Mouse (Mus musculus): ENCODE data around the gene Sgpp1. TPM values are rescaled to one million over a fixed set of nuclear protein-coding genes. Genes with fewer than 3 reads are reported as not detected.
"Not testable (repeated sequence)": the region's sequence is repeated elsewhere in the genome, so short reads cannot be mapped to it uniquely, and the experiment has no call there.

The Sgpp1 gene
- polyA plus RNA-seq, 1 experiment from 2014 or later = 8.0 TPM

DNA sequence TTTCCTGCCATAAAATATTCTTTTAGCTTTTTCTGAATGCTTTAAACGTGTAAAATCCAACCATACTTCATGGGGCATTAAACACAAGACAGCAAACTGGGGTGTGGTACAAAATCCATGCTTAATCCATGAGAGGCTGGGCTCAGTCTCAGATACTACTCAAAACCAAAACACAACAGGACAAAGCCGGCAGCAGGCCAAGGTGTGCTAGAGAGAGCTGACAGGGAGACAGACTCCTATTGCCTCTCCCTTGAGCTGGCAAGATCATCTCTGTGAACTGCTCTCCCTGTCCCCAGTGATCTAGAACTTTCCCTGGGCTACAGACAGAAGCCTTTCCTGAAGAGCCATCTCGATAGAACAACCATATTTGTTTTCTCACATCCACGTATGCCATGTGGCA is 5.1 kb downstream of the Sgpp1 start:
- Histone ChIP-seq H3K4me3 (no peak overlapping the region), H3K27ac (replicated peaks) (no peak overlapping the region), H3K9me3 (no peaks in the 10 kb centered on the region), H3K36me3 (0 out of 2 replicates have a peak, but pooled peaks cover 7% of the 10 kb centered on the region), H3K4me1 (replicated peaks) (peaks cover 24% of the 10 kb centered on the region), H3K27me3 (peaks cover 20% of the 10 kb centered on the region), H3K9ac (no peak overlapping the region), H3K4me2 (no peak overlapping the region)
- WGBS = 84% methylated on average over 4 of the region's 4 CpGs
- ATAC-seq (ENCODE audit: low read depth) = no peak

GRCm38 (mm10) chr12:75729876-75730275 is 5.7 kb downstream of the Sgpp1 start:
- no peak overlapping the region for H3K4me3 ChIP-seq
- WGBS = 64% methylated on average over 1 of the region's 1 CpGs
- no peak overlapping the region for H3K27ac ChIP-seq (replicated peaks)
- H3K4me2 ChIP-seq = no peak overlapping the region
- ATAC-seq (ENCODE audit: low read depth) = no peak
- H3K9me3 ChIP-seq = no peaks in the 10 kb centered on the region
- 0 out of 2 replicates have a peak, but pooled peaks cover 7% of the 10 kb centered on the region for H3K36me3 ChIP-seq
- no peak overlapping the region for H3K9ac ChIP-seq
- H3K4me1 ChIP-seq (replicated peaks) = peaks cover 22% of the 10 kb centered on the region
- H3K27me3 ChIP-seq = peaks cover 20% of the 10 kb centered on the region

DNA sequence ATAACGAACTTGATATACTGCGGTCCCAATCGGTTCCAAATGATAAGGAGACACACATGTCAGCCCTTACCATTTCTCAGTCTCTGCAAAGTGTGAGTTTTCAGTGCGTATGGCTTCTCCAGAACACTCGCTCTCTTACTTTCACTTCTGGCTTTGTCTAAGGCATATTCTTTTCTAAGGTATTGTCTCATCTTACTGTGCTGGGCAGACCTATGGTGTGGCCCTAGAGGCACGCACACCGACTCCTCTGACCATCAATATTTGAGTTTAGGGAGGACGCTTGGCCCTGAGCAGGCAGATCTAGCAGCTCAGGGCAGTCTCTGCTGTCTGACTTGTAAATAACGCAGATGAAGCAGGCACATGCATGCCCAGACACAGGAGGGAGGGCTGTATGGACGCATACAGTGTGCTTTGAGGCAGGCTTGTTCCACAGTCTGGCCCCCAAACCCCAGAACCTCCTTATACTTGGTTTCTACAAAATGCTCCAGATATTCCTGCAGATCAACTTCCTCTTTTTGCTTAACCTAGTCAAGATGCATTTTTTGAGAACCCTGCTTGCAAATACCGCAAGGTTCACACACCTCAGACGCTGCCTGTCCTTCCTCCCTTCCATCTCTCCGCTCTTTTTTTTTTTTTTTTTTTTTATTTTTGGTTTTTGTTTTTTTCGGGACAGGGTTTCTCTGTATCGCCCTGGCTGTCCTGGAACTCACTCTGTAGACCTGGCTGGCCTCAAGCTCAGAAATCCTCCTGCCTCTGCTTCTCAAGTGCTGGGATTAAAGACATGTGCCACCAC is 8.0 kb downstream of the Sgpp1 start:
- 94% methylated on average over 15 of the region's 15 CpGs for WGBS
- H3K9me3 ChIP-seq = no peaks in the 10 kb centered on the region
- ATAC-seq (ENCODE audit: low read depth) = no peak

GRCm38 (mm10) chr12:75726349-75726861 is 9.1 kb downstream of the Sgpp1 start:
- 73% methylated on average over 8 of the region's 8 CpGs for WGBS

More for the DNA sequence above, 8.0 kb downstream of the Sgpp1 start:
- no peak overlapping the region for H3K9ac ChIP-seq
- no peak overlapping the region for H3K4me3 ChIP-seq
- H3K4me2 ChIP-seq = no peak overlapping the region
- 0 out of 2 replicates have a peak, but pooled peaks cover 7% of the 10 kb centered on the region for H3K36me3 ChIP-seq
- H3K27ac ChIP-seq (replicated peaks) = no peak overlapping the region
- no peaks in the 10 kb centered on the region; the same call in 1 of the 2 replicates for H3K4me1 ChIP-seq (replicated peaks)
- no peaks in the 10 kb centered on the region for H3K27me3 ChIP-seq

GRCm38 (mm10) chr12:75724621-75725324 is 10.8 kb downstream of the Sgpp1 start:
- Histone ChIP-seq H3K27me3 (no peaks in the 10 kb centered on the region), H3K9ac (no peak overlapping the region), H3K4me2 (no peak overlapping the region), H3K27ac (replicated peaks) (no peak overlapping the region), H3K36me3 (0 out of 2 replicates have a peak, but pooled peaks cover 7% of the 10 kb centered on the region), H3K4me1 (replicated peaks) (no peaks in the 10 kb centered on the region), H3K4me3 (no peak overlapping the region), H3K9me3 (no peaks in the 10 kb centered on the region)
- no peak for ATAC-seq (ENCODE audit: low read depth)
- 92% methylated on average over 14 of the region's 14 CpGs for WGBS

More at GRCm38 (mm10) chr12:75726349-75726861, 9.1 kb downstream of the Sgpp1 start:
- H3K9ac ChIP-seq = no peak overlapping the region
- H3K27ac ChIP-seq (replicated peaks) = no peak overlapping the region
- H3K4me1 ChIP-seq (replicated peaks) = no peaks in the 10 kb centered on the region
- ATAC-seq (ENCODE audit: low read depth) = no peak
- no peak overlapping the region for H3K4me2 ChIP-seq
- H3K9me3 ChIP-seq = no peaks in the 10 kb centered on the region
- H3K27me3 ChIP-seq = no peaks in the 10 kb centered on the region
- H3K4me3 ChIP-seq = no peak overlapping the region
- 0 out of 2 replicates have a peak, but pooled peaks cover 7% of the 10 kb centered on the region for H3K36me3 ChIP-seq

- Histone ChIP-seq H3K27me3 (no peaks in the 10 kb centered on the region), H3K36me3 (0 out of 2 replicates have a peak, but pooled peaks cover 12% of the 10 kb centered on the region), H3K27ac (replicated peaks) (no peak overlapping the region), H3K9me3 (no peaks in the 10 kb centered on the region), H3K4me2 (no peak overlapping the region), H3K4me1 (replicated peaks) (no peaks in the 10 kb centered on the region), H3K9ac (no peak overlapping the region), H3K4me3 (no peak overlapping the region)
- WGBS = 93% methylated on average over 11 of the region's 11 CpGs
- ATAC-seq (ENCODE audit: low read depth) = no peak
Measured at GRCm38 (mm10) chr12:75723839-75724463, 11.6 kb downstream of the Sgpp1 start.

DNA sequence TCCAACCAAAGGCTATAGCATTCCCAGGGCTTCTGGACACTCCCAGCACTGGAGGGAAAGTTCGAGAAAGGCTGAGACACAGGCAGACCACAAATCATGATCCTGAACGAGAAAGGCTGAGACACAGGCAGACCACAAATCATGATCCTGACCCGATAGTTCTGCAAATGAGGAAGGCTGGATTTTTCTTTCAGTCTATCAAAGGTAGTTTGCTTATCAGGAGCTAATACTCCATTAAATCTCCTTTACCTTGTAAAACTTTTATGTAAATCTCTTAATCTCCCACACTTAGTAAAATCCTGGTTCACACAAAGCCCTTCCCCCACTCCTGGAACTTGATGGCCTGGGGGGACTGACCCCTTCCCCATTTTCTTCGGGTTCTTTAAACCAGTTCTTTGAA is 13.6 kb downstream of the Sgpp1 start:
- 16% methylated on average over 4 of the region's 4 CpGs for WGBS

GRCm38 (mm10) chr12:75721006-75721405 is 14.5 kb downstream of the Sgpp1 start:
- H3K4me2 ChIP-seq = no peak overlapping the region
- H3K27me3 ChIP-seq = no peaks in the 10 kb centered on the region
- 0 out of 2 replicates have a peak, but pooled peaks cover 8% of the 10 kb centered on the region for H3K36me3 ChIP-seq
- no peak for ATAC-seq (ENCODE audit: low read depth)
- H3K9ac ChIP-seq = no peak overlapping the region
- 77% methylated on average over 9 of the region's 9 CpGs for WGBS
- H3K4me3 ChIP-seq = no peak overlapping the region
- H3K4me1 ChIP-seq (replicated peaks) = no peaks in the 10 kb centered on the region
- no peak overlapping the region for H3K27ac ChIP-seq (replicated peaks)
- H3K9me3 ChIP-seq = no peaks in the 10 kb centered on the region

More for the DNA sequence above, 13.6 kb downstream of the Sgpp1 start:
- Histone ChIP-seq H3K4me3 (no peak overlapping the region), H3K9me3 (no peaks in the 10 kb centered on the region), H3K27ac (replicated peaks) (no peak overlapping the region), H3K4me1 (replicated peaks) (no peaks in the 10 kb centered on the region), H3K9ac (no peak overlapping the region), H3K36me3 (0 out of 2 replicates have a peak, but pooled peaks cover 8% of the 10 kb centered on the region), H3K4me2 (no peak overlapping the region), H3K27me3 (no peaks in the 10 kb centered on the region)
- ATAC-seq (ENCODE audit: low read depth) = no peak

DNA sequence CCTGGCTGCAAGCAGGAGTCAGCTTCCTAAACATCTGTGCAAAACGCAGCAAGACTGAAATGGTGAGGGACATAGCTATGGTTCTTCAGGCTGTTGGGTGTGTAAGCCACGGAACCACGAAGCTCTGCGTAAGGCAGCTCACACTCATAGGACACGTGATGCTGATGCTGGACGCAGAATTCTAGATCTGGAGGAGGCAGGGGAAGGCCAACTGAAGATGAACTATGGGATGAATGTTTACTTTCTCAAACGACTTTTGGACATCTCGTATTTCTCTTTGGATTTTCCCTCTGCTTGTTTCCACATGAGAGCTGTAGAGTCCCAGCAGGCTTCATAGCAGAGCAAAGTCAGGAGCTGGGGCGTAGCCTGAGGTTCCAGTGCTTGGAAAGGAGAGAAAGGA is 21.9 kb downstream of the Sgpp1 start:
- no peak overlapping the region for H3K9ac ChIP-seq
- no peaks in the 10 kb centered on the region for H3K9me3 ChIP-seq
- H3K4me2 ChIP-seq = no peak overlapping the region
- H3K4me3 ChIP-seq = no peak overlapping the region
- peaks cover 5% of the 10 kb centered on the region; the same call in 1 of the 2 replicates for H3K36me3 ChIP-seq
- no peak for ATAC-seq (ENCODE audit: low read depth)
- H3K27me3 ChIP-seq = no peaks in the 10 kb centered on the region
- H3K4me1 ChIP-seq (replicated peaks) = no peaks in the 10 kb centered on the region
- no peak overlapping the region for H3K27ac ChIP-seq (replicated peaks)
- WGBS = 91% methylated on average over 9 of the region's 9 CpGs

- not testable (repeated sequence) for H3K9ac ChIP-seq; H3K9me3 ChIP-seq; H3K4me2 ChIP-seq; H3K4me3 ChIP-seq; H3K36me3 ChIP-seq; ATAC-seq (ENCODE audit: low read depth); H3K27me3 ChIP-seq; H3K27ac ChIP-seq (replicated peaks); H3K4me1 ChIP-seq (replicated peaks)
- WGBS = 90% methylated on average over 7 of the region's 7 CpGs
Measured at GRCm38 (mm10) chr12:75712905-75713304, 22.6 kb downstream of the Sgpp1 start.

GRCm38 (mm10) chr12:75710596-75711376 is 24.7 kb downstream of the Sgpp1 start:
- no peak for ATAC-seq (ENCODE audit: low read depth)
- H3K4me3 ChIP-seq = no peak overlapping the region
- H3K27me3 ChIP-seq = no peaks in the 10 kb centered on the region
- no peak overlapping the region for H3K9ac ChIP-seq
- 91% methylated on average over 9 of the region's 9 CpGs for WGBS
- no peak overlapping the region for H3K4me2 ChIP-seq
- no peaks in the 10 kb centered on the region for H3K4me1 ChIP-seq (replicated peaks)
- no peak overlapping the region for H3K27ac ChIP-seq (replicated peaks)
- no peaks in the 10 kb centered on the region for H3K9me3 ChIP-seq
- H3K36me3 ChIP-seq = peaks cover 5% of the 10 kb centered on the region; the same call in 1 of the 2 replicates

Data from neural tube, embryonic 13.5 days (tissue).